Mouse (Mus musculus): ENCODE measurements around the gene Riox1.

DNA sequence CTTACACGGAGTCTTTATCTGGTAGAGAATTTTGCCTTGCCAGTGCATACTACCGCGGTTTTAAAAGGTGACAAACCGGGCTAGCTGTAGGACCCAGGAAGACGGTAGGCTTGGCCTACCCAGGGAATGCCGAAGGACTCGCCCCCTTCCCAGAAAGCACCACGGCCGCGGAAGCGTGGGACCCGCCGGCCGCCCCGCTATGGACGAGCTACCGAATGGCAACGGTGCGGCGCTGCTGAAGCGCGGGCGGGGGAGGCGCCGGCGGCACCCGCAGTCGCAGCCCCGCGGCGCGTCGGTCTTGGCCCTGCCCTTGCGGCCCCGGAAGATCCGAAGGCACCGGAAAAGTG lies at the start of gene Riox1:
- TF ChIP-seq POLR2A (IDR thresholded peaks at IDR 0.05; ENCODE audit: borderline replicate concordance, insufficient read depth, low read length), result peak; percentile 56; the same call in 1 of the 2 replicates
- no peak for TF ChIP-seq CTCF (IDR thresholded peaks at IDR 0.05; ENCODE audit: borderline replicate concordance, insufficient read depth, low read depth, low read length)

Measured in cerebellum, adult 2 months (tissue).